Mouse (Mus musculus) lung, embryonic 14.5 days (tissue): Measurements from ENCODE around the gene B3gnt3. TPM values are rescaled to one million over a fixed set of nuclear protein-coding genes. Genes with fewer than 3 reads are reported as not detected.
A peak's percentile ranks its signal among the peaks of the same experiment; 100 is the strongest.
"Not testable (repeated sequence)": the region's sequence is repeated elsewhere in the genome, so short reads cannot be mapped to it uniquely, and the experiment has no call there.

Experiments used
- ATAC-seq: fragments of 200-750 bp; cut with Nextera tagmentation; 2 replicates; pipeline ENCODE4 v1.8.0; 2017; ENCODE audit warnings: mild to moderate bottlenecking, moderate TSS enrichment, moderate library complexity; ENCODE audit not compliant: insufficient read depth
- DNase-seq: peaks from one replicate; pipeline ENCODE4 v3.0.0-alpha.2; 2015
- H3K27ac ChIP-seq: fragments of 300-500 bp; sonication (generic); 2 replicates; pipeline ENCODE4 v1.5.1; 2014; ENCODE audit warnings: low read depth, mild to moderate bottlenecking, moderate library complexity
- H3K27me3 ChIP-seq: fragments of 300-500 bp; sonication (generic); 2 replicates; pipeline ENCODE4 v1.6.1; 2014; ENCODE audit warnings: low read length, control low read depth; ENCODE audit not compliant: insufficient read depth
- H3K36me3 ChIP-seq: fragments of 300-500 bp; sonication (generic); 2 replicates; pipeline ENCODE4 v1.6.1; 2014; ENCODE audit warnings: control low read depth; ENCODE audit not compliant: insufficient read depth
- H3K4me1 ChIP-seq: fragments of 300-500 bp; sonication (generic); 2 replicates; pipeline ENCODE4 v1.6.1; 2014; ENCODE audit warnings: antibody characterized with exemption, control low read depth; ENCODE audit not compliant: insufficient read depth
- H3K4me2 ChIP-seq: fragments of 300-500 bp; sonication (generic); 2 replicates; pipeline ENCODE4 v1.6.1; 2014; ENCODE audit warnings: mild to moderate bottlenecking
- H3K4me3 ChIP-seq: fragments of 300-500 bp; sonication (generic); 2 replicates; pipeline ENCODE4 v1.5.1; 2014; ENCODE audit warnings: low read depth, low read length
- H3K9ac ChIP-seq: fragments of 300-500 bp; sonication (generic); 2 replicates; pipeline ENCODE4 v1.6.1; 2014
- H3K9me3 ChIP-seq: fragments of 300-500 bp; sonication (generic); 2 replicates; pipeline ENCODE4 v1.6.1; 2016; ENCODE audit warnings: low read depth, low read length, control low read depth
- CTCF ChIP-seq: IDR thresholded peaks from 2 replicates; pipeline ENCODE4 v1.5.1; 2016; ENCODE audit warnings: antibody characterized with exemption, low read depth
- WGBS: fragments of 180-500 bp; shearing (Covaris S2); extraction: QIAGEN DNeasy Blood & Tissue Kit; methylation state at CpG from one replicate; pipeline ENCODE4 v1.1.7; 2014; 5-methylcytosine and 5-hydroxymethylcytosine counted together
- polyA plus RNA-seq: library from polyadenylated mRNA; unstranded; fragments of >200 nt; fragmentation: Nextera tagmentation; extraction: Ambion mirVana; gene quantifications from 2 replicates; pipeline ENCODE4 v1.2.1, GENCODE M21; 2014

The B3gnt3 gene
- polyA plus RNA-seq, 1 experiment from 2014 or later = 2.3 TPM

GRCm38 (mm10) chr8:71709800-71710446 is 8.3 kb upstream of the B3gnt3 start:
- Histone ChIP-seq H3K4me3 (0 out of 2 replicates have a peak overlapping the region, but pooled peaks have one; percentile 1), H3K9ac (no peak overlapping the region), H3K4me1 (no peaks in the 10 kb centered on the region), H3K36me3 (no peaks in the 10 kb centered on the region), H3K9me3 (no peaks in the 10 kb centered on the region), H3K27me3 (peaks cover 12% of the 10 kb centered on the region), H3K4me2 (peak overlapping the region; percentile 39; the same call in 1 of the 2 replicates), H3K27ac (no peak overlapping the region)
- ATAC-seq (peak; percentile 79), DNase-seq (peak; percentile 87)
- 19% methylated on average over 25 of the region's 25 CpGs for WGBS
- TF ChIP-seq CTCF = peak; percentile 84

- Histone ChIP-seq H3K36me3 (no peaks in the 10 kb centered on the region), H3K4me3 (0 out of 2 replicates have a peak overlapping the region, but pooled peaks have one; percentile 1), H3K4me1 (no peaks in the 10 kb centered on the region), H3K27me3 (peaks cover 16% of the 10 kb centered on the region), H3K27ac (no peak overlapping the region), H3K4me2 (peak overlapping the region; percentile 39; the same call in 1 of the 2 replicates), H3K9ac (no peak overlapping the region), H3K9me3 (no peaks in the 10 kb centered on the region)
- no peak for DNase-seq
- WGBS = 37% methylated on average over 25 of the region's 25 CpGs
- ATAC-seq = peak; percentile 42; the same call in 1 of the 2 replicates
- TF ChIP-seq CTCF = no peak
Observed at GRCm38 (mm10) chr8:71709134-71709799, 7.7 kb upstream of the B3gnt3 start.

- no peak overlapping the region for H3K4me2 ChIP-seq
- ATAC-seq (no peak), DNase-seq (peak; percentile 76)
- no peaks in the 10 kb centered on the region for H3K4me1 ChIP-seq
- no peak overlapping the region for H3K27ac ChIP-seq
- peaks cover 18% of the 10 kb centered on the region for H3K27me3 ChIP-seq
- peak; percentile 73 for TF ChIP-seq CTCF
- 34% methylated on average over 8 of the region's 8 CpGs for WGBS
- no peak overlapping the region for H3K4me3 ChIP-seq
- H3K36me3 ChIP-seq = no peaks in the 10 kb centered on the region
- no peak overlapping the region for H3K9ac ChIP-seq
- H3K9me3 ChIP-seq = no peaks in the 10 kb centered on the region
Observed at GRCm38 (mm10) chr8:71707874-71708273, 6.3 kb upstream of the B3gnt3 start.

GRCm38 (mm10) chr8:71703400-71703799 is 1.8 kb upstream of the B3gnt3 start:
- H3K4me1 ChIP-seq = not testable (repeated sequence)
- peaks cover 49% of the 10 kb centered on the region for H3K27me3 ChIP-seq

GRCm38 (mm10) chr8:71702923-71703322 is 1.3 kb upstream of the B3gnt3 start:
- DNase-seq (no peak), ATAC-seq (no peak; the same call in 1 of the 2 replicates)
- no peak overlapping the region for H3K4me3 ChIP-seq
- 79% methylated on average over 3 of the region's 3 CpGs for WGBS
- H3K9ac ChIP-seq = no peak overlapping the region
- no peaks in the 10 kb centered on the region for H3K9me3 ChIP-seq
- H3K27me3 ChIP-seq = peaks cover 52% of the 10 kb centered on the region
- H3K4me1 ChIP-seq = no peaks in the 10 kb centered on the region
- no peak overlapping the region for H3K4me2 ChIP-seq
- no peak overlapping the region for H3K27ac ChIP-seq
- H3K36me3 ChIP-seq = no peaks in the 10 kb centered on the region
- TF ChIP-seq CTCF = no peak

More at GRCm38 (mm10) chr8:71703400-71703799, 1.8 kb upstream of the B3gnt3 start:
- H3K36me3 ChIP-seq, H3K9ac ChIP-seq, H3K27ac ChIP-seq, H3K4me2 ChIP-seq, H3K4me3 ChIP-seq, ATAC-seq, DNase-seq, H3K9me3 ChIP-seq: not testable (repeated sequence)

- Histone ChIP-seq H3K4me3 (no peak overlapping the region), H3K9ac (no peak overlapping the region), H3K4me2 (no peak overlapping the region), H3K27me3 (peaks cover 52% of the 10 kb centered on the region), H3K36me3 (no peaks in the 10 kb centered on the region), H3K9me3 (no peaks in the 10 kb centered on the region), H3K27ac (no peak overlapping the region), H3K4me1 (no peaks in the 10 kb centered on the region)
- 23% methylated on average over 4 of the region's 4 CpGs for WGBS
- no peak for DNase-seq
- ATAC-seq = no peak
- peak; percentile 25; the same call in 1 of the 2 replicates for TF ChIP-seq CTCF
Observed at GRCm38 (mm10) chr8:71702087-71702432, 471 bp upstream of the B3gnt3 start.

- DNase-seq = no peak
- Histone ChIP-seq H3K4me3 (peak overlapping the region; percentile 21), H3K9ac (peak overlapping the region; percentile 20; the same call in 1 of the 2 replicates), H3K4me2 (peak overlapping the region; percentile 53), H3K36me3 (no peaks in the 10 kb centered on the region), H3K4me1 (no peaks in the 10 kb centered on the region), H3K27me3 (peaks cover 53% of the 10 kb centered on the region), H3K27ac (no peak overlapping the region), H3K9me3 (no peaks in the 10 kb centered on the region)
- 5% methylated on average over 29 of the region's 29 CpGs for WGBS
- no peak; the same call in 1 of the 2 replicates for TF ChIP-seq CTCF
- no peak for ATAC-seq
Observed at GRCm38 (mm10) chr8:71700493-71701269, 908 bp downstream of the B3gnt3 start.
